Mouse (Mus musculus): ENCODE measurements around the gene Irak4. TPM values are rescaled to one million over a fixed set of nuclear protein-coding genes. Genes with fewer than 3 reads are reported as not detected.

Irak4 gene
- 16.1 and 18.8 TPM in 2 replicates for polyA plus RNA-seq (2015; fragmentation: Nextera tagmentation; extraction: Ambion mirVana)

- Histone ChIP-seq H3K4me3 (ENCODE audit: low read depth, low read length) (peak within 1 kb of the TSS; percentile 87), H3K9me3 (ENCODE audit: control insufficient read depth) (no peaks in the 10 kb centered on the region), H3K36me3 (ENCODE audit: control insufficient read depth, insufficient read depth) (peaks cover 4% of the 10 kb centered on the region), H3K4me2 (replicated peaks; ENCODE audit: low read depth) (peak within 1 kb of the TSS; percentile 76), H3K27me3 (replicated peaks; ENCODE audit: control insufficient read depth, insufficient read depth, low read length) (no peaks in the 10 kb centered on the region), H3K27ac (ENCODE audit: low read depth, low read length) (peak within 1 kb of the TSS; percentile 94), H3K9ac (ENCODE audit: low read depth, low read length) (peak within 1 kb of the TSS; percentile 68), H3K4me1 (replicated peaks; ENCODE audit: control insufficient read depth, insufficient read depth, low read length) (peaks cover 6% of the 10 kb centered on the region; the same call in 1 of the 2 replicates)
- peak; percentile 45; the same call in 1 of the 2 replicates for TF ChIP-seq CTCF (IDR thresholded peaks at IDR 0.05; ENCODE audit: low read depth)
- ATAC-seq, result peak; percentile 99
- WGBS, result under 1% methylated on average over 45 of the region's 45 CpGs
Observed at GRCm38 (mm10) chr15:94543409-94544051, at the start of gene Irak4, which contains the start of gene Pus7l. TSS of gene Irak4 (plus strand) at chr15:94543643. TSS of gene Pus7l (minus strand) at chr15:94543547.

DNA sequence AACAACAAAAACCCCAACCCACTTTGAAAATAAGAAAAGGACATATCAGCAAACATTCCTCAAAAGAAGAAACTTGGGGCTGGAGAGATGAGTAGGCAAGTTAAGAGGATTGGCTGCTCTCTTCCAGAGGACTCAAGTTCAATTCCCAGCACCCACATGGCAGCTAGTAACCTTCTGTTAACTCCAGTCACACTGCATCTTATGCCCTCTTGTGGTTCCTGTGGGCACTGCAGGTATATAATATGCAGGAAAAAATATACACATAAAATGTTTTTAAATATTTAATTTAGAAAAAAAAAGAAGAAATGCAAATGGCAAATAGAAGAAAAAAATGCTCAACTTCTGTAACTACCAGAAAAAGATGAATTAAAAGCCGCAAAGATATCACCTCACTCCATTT is 49.0 kb upstream of the Irak4 start:
- Histone ChIP-seq H3K4me3 (ENCODE audit: low read depth, low read length) (no peak overlapping the region), H3K9ac (ENCODE audit: low read depth, low read length) (no peak overlapping the region), H3K4me1 (replicated peaks; ENCODE audit: control insufficient read depth, insufficient read depth, low read length) (no peaks in the 10 kb centered on the region), H3K27ac (ENCODE audit: low read depth, low read length) (no peak overlapping the region), H3K9me3 (ENCODE audit: control insufficient read depth) (no peaks in the 10 kb centered on the region), H3K27me3 (replicated peaks; ENCODE audit: control insufficient read depth, insufficient read depth, low read length) (no peaks in the 10 kb centered on the region), H3K4me2 (replicated peaks; ENCODE audit: low read depth) (no peak overlapping the region), H3K36me3 (ENCODE audit: control insufficient read depth, insufficient read depth) (no peaks in the 10 kb centered on the region)
- WGBS, result 98% methylated on average over 1 of the region's 1 CpGs
- TF ChIP-seq CTCF (IDR thresholded peaks at IDR 0.05; ENCODE audit: low read depth), result peak; percentile 38
- ATAC-seq, result no peak

DNA sequence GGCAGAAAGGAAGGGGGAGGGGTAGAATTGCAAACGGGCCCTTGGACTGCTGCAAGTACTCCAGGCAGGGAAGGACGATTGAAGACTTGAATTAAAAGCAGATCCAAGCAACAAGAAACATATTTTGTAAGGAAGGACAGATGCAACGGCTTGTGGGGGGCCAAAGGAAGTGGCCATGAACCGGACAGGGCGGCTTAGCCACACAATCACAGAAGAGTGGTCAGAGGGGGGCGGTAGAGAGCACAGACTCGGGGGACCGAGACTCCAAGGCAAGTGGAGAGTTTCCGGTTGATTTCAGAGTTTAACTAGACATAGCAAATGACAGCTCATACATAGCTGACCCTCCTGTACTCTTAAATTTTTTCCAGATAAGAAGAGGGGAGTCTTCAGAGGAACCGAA is 47.5 kb upstream of the Irak4 start:
- no peak overlapping the region for H3K4me3 ChIP-seq (ENCODE audit: low read depth, low read length)
- H3K9me3 ChIP-seq (ENCODE audit: control insufficient read depth), result no peaks in the 10 kb centered on the region
- H3K27me3 ChIP-seq (replicated peaks; ENCODE audit: control insufficient read depth, insufficient read depth, low read length), result no peaks in the 10 kb centered on the region
- 82% methylated on average over 10 of the region's 10 CpGs for WGBS
- H3K27ac ChIP-seq (ENCODE audit: low read depth, low read length), result no peak overlapping the region
- H3K36me3 ChIP-seq (ENCODE audit: control insufficient read depth, insufficient read depth), result no peaks in the 10 kb centered on the region
- ATAC-seq, result no peak
- H3K4me2 ChIP-seq (replicated peaks; ENCODE audit: low read depth), result no peak overlapping the region
- H3K9ac ChIP-seq (ENCODE audit: low read depth, low read length), result no peak overlapping the region
- peak; percentile 20 for TF ChIP-seq CTCF (IDR thresholded peaks at IDR 0.05; ENCODE audit: low read depth)
- H3K4me1 ChIP-seq (replicated peaks; ENCODE audit: control insufficient read depth, insufficient read depth, low read length), result no peaks in the 10 kb centered on the region

- H3K27ac ChIP-seq (ENCODE audit: low read depth, low read length), result no peak overlapping the region
Observed at GRCm38 (mm10) chr15:94499260-94499659, 44.2 kb upstream of the Irak4 start.

DNA sequence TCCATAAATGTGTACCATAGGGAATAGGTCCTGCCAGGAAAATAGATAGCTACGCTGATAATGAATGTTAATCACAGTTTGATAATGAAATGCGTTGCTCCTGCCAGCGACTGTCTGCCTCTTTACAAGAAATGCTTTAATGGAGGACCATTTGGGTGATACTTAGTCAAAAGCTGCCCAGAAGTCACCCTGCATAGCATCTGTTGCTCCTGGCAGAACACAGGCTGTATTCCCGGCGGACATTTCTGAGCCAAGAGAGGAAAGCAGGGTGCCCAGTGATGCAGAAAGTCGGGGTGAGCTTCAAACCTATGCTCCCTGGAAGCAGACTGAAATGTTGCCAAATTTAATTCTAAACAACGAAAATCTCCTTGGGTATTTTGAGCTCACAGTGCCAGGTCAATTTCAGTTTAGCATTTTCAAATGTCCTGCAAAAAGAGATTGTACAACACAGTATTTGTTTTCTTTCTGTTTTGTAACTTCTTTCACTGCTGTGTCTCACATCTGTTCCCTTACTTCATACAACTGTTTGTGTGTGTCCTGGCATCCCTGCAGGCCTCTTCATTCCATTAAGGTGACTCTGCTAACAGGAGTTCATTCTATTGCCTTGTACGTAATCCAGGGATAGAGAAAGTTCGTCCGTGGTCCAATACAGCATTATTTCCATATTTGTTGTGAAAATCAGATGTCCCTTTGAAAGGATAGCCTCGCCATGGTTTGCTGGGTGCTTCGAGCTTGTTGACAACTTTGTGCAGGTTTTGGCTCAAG is 39.8 kb upstream of the Irak4 start:
- WGBS, result 76% methylated on average over 12 of the region's 12 CpGs
- no peaks in the 10 kb centered on the region for H3K4me1 ChIP-seq (replicated peaks; ENCODE audit: control insufficient read depth, insufficient read depth, low read length)
- H3K9ac ChIP-seq (ENCODE audit: low read depth, low read length), result no peak overlapping the region
- TF ChIP-seq CTCF (IDR thresholded peaks at IDR 0.05; ENCODE audit: low read depth), result no peak
- H3K9me3 ChIP-seq (ENCODE audit: control insufficient read depth), result no peaks in the 10 kb centered on the region
- no peaks in the 10 kb centered on the region for H3K27me3 ChIP-seq (replicated peaks; ENCODE audit: control insufficient read depth, insufficient read depth, low read length)
- no peak for ATAC-seq
- H3K27ac ChIP-seq (ENCODE audit: low read depth, low read length), result no peak overlapping the region
- H3K4me3 ChIP-seq (ENCODE audit: low read depth, low read length), result no peak overlapping the region
- H3K4me2 ChIP-seq (replicated peaks; ENCODE audit: low read depth), result no peak overlapping the region
- no peaks in the 10 kb centered on the region for H3K36me3 ChIP-seq (ENCODE audit: control insufficient read depth, insufficient read depth)

More at GRCm38 (mm10) chr15:94499260-94499659, 44.2 kb upstream of the Irak4 start:
- ATAC-seq, result no peak
- no peak overlapping the region for H3K4me2 ChIP-seq (replicated peaks; ENCODE audit: low read depth)
- 69% methylated on average over 1 of the region's 1 CpGs for WGBS
- no peak for TF ChIP-seq CTCF (IDR thresholded peaks at IDR 0.05; ENCODE audit: low read depth)
- H3K9ac ChIP-seq (ENCODE audit: low read depth, low read length), result no peak overlapping the region
- H3K36me3 ChIP-seq (ENCODE audit: control insufficient read depth, insufficient read depth), result no peaks in the 10 kb centered on the region
- H3K27me3 ChIP-seq (replicated peaks; ENCODE audit: control insufficient read depth, insufficient read depth, low read length), result no peaks in the 10 kb centered on the region
- H3K9me3 ChIP-seq (ENCODE audit: control insufficient read depth), result no peaks in the 10 kb centered on the region
- no peak overlapping the region for H3K4me3 ChIP-seq (ENCODE audit: low read depth, low read length)
- no peaks in the 10 kb centered on the region for H3K4me1 ChIP-seq (replicated peaks; ENCODE audit: control insufficient read depth, insufficient read depth, low read length)

GRCm38 (mm10) chr15:94517913-94518491 is 25.4 kb upstream of the Irak4 start:
- no peak overlapping the region for H3K9ac ChIP-seq (ENCODE audit: low read depth, low read length)
- TF ChIP-seq CTCF (IDR thresholded peaks at IDR 0.05; ENCODE audit: low read depth), result no peak
- WGBS, result 72% methylated on average over 16 of the region's 16 CpGs
- no peak overlapping the region for H3K27ac ChIP-seq (ENCODE audit: low read depth, low read length)
- H3K27me3 ChIP-seq (replicated peaks; ENCODE audit: control insufficient read depth, insufficient read depth, low read length), result no peaks in the 10 kb centered on the region
- peaks cover 2% of the 10 kb centered on the region; the same call in 1 of the 2 replicates for H3K36me3 ChIP-seq (ENCODE audit: control insufficient read depth, insufficient read depth)
- no peak overlapping the region for H3K4me2 ChIP-seq (replicated peaks; ENCODE audit: low read depth)
- ATAC-seq, result no peak
- no peaks in the 10 kb centered on the region for H3K4me1 ChIP-seq (replicated peaks; ENCODE audit: control insufficient read depth, insufficient read depth, low read length)
- no peaks in the 10 kb centered on the region for H3K9me3 ChIP-seq (ENCODE audit: control insufficient read depth)
- H3K4me3 ChIP-seq (ENCODE audit: low read depth, low read length), result no peak overlapping the region
